Mouse (Mus musculus) naive thymus-derived CD4-positive, alpha-beta T cell, adult 2 months (primary cell): Measurements from ENCODE around the gene Trappc6b.
A peak's percentile ranks its signal among the peaks of the same experiment; 100 is the strongest.
"Not testable (repeated sequence)": the region's sequence is repeated elsewhere in the genome, so short reads cannot be mapped to it uniquely, and the experiment has no call there.

Experiments
- DNase-seq: peaks from one replicate; pipeline ENCODE4 v3.0.0-alpha.2; 2011; ENCODE audit warnings: low read depth

Gene Trappc6b

GRCm38 (mm10) chr12:59060993-59061595, at the start of gene Trappc6b:
Gene Trappc6b (minus strand): TSS chr12:59061472.
- peak; percentile 77 for DNase-seq

- no peak for DNase-seq
Measured at GRCm38 (mm10) chr12:59107926-59108325, 46.7 kb upstream of the Trappc6b start.

- no peak for DNase-seq
Measured at GRCm38 (mm10) chr12:59106491-59106890, 45.2 kb upstream of the Trappc6b start.

GRCm38 (mm10) chr12:59105914-59106313, 44.6 kb upstream of the Trappc6b start:
- DNase-seq, result no peak

- DNase-seq, result no peak
Measured at GRCm38 (mm10) chr12:59104771-59105170, 43.5 kb upstream of the Trappc6b start.

GRCm38 (mm10) chr12:59095104-59096025, 34.1 kb upstream of the Trappc6b start, which contains the start of gene Mia2:
Gene Mia2 (plus strand): TSS chr12:59095799.
- DNase-seq, result no peak

- no peak for DNase-seq
Measured at GRCm38 (mm10) chr12:59093543-59093942, 32.3 kb upstream of the Trappc6b start.

GRCm38 (mm10) chr12:59086171-59086570, 24.9 kb upstream of the Trappc6b start:
- DNase-seq, result no peak

- DNase-seq, result no peak
Measured at GRCm38 (mm10) chr12:59084446-59084845, 23.2 kb upstream of the Trappc6b start.

- DNase-seq, result no peak
Measured at GRCm38 (mm10) chr12:59080461-59080860, 19.2 kb upstream of the Trappc6b start.

- DNase-seq, result no peak
Measured at GRCm38 (mm10) chr12:59077883-59078282, 16.6 kb upstream of the Trappc6b start.

GRCm38 (mm10) chr12:59076996-59077395, 15.7 kb upstream of the Trappc6b start:
- DNase-seq, result no peak

- no peak for DNase-seq
Measured at GRCm38 (mm10) chr12:59074052-59074451, 12.8 kb upstream of the Trappc6b start.

- no peak for DNase-seq
Measured at GRCm38 (mm10) chr12:59072286-59072685, 11.0 kb upstream of the Trappc6b start.

GRCm38 (mm10) chr12:59068791-59069190, 7.5 kb upstream of the Trappc6b start:
- DNase-seq, result no peak

- DNase-seq, result no peak
Measured at GRCm38 (mm10) chr12:59067095-59067494, 5.8 kb upstream of the Trappc6b start.

- DNase-seq, result peak; percentile 97
Measured at GRCm38 (mm10) chr12:59066448-59067077, 5.3 kb upstream of the Trappc6b start, which contains the start of gene Pnn. Gene Pnn (plus strand): TSS chr12:59066884.

- no peak for DNase-seq
Measured at GRCm38 (mm10) chr12:59065776-59066175, 4.5 kb upstream of the Trappc6b start.

GRCm38 (mm10) chr12:59064837-59065236, 3.6 kb upstream of the Trappc6b start:
- DNase-seq, result no peak

- DNase-seq, result no peak
Measured at GRCm38 (mm10) chr12:59060322-59060721, 950 bp downstream of the Trappc6b start.

GRCm38 (mm10) chr12:59058242-59058641, 3.0 kb downstream of the Trappc6b start:
- DNase-seq, result not testable (repeated sequence)

GRCm38 (mm10) chr12:59056222-59056621, 5.0 kb downstream of the Trappc6b start:
- no peak for DNase-seq
